Mouse (Mus musculus) myocyte (in vitro differentiated cells): ENCODE data around the gene Tbx6. TPM values are rescaled to one million over a fixed set of nuclear protein-coding genes. Genes with fewer than 3 reads are reported as not detected.

Experiments
- H3K27me3 ChIP-seq: one replicate; pipeline ENCODE4 v1.6.1; 2011; ENCODE audit not compliant: control insufficient read depth, insufficient read depth, insufficient read length
- H3K36me3 ChIP-seq: one replicate; pipeline ENCODE4 v1.6.1; 2011; ENCODE audit not compliant: control insufficient read depth, insufficient read depth
- H3K4me2 ChIP-seq: one replicate; pipeline ENCODE4 v1.6.1; 2011; ENCODE audit warnings: low read depth, control low read depth
- H3K4me3 ChIP-seq: one replicate; pipeline ENCODE4 v1.5.1; 2011; ENCODE audit warnings: mild to moderate bottlenecking, control low read depth, moderate library complexity
- H3K79me2 ChIP-seq: one replicate; pipeline ENCODE4 v1.6.1; 2011; ENCODE audit not compliant: control insufficient read depth, insufficient read depth
- H3ac ChIP-seq: one replicate; pipeline ENCODE4 v1.6.1; 2011; ENCODE audit not compliant: control insufficient read depth, insufficient read length
- CEBPB ChIP-seq: IDR thresholded peaks from 2 replicates; pipeline ENCODE4 v1.6.1; 2011; ENCODE audit warnings: mild to moderate bottlenecking, moderate library complexity; ENCODE audit not compliant: poor library complexity, insufficient read depth, severe bottlenecking
- E2F4 ChIP-seq: IDR thresholded peaks from one replicate; pipeline ENCODE4 v1.6.1; 2011; ENCODE audit warnings: mild to moderate bottlenecking, control low read depth, moderate library complexity; ENCODE audit not compliant: insufficient read depth
- MAX ChIP-seq: IDR thresholded peaks from one replicate; pipeline ENCODE4 v1.6.1; 2011; ENCODE audit warnings: low read depth, mild to moderate bottlenecking, control low read depth
- MYOD1 ChIP-seq, 3 experiments: IDR thresholded peaks; one replicate each; pipeline ENCODE4 v1.6.1; 2011; ENCODE audit warnings: control low read depth in 2 of 3, low read depth in 2 of 3, mild to moderate bottlenecking in 2 of 3, moderate library complexity in 1 of 3; ENCODE audit not compliant: insufficient read length in 2 of 3, control insufficient read depth in 1 of 3
- MYOG ChIP-seq, 3 experiments: IDR thresholded peaks; one replicate each; pipeline ENCODE4 v1.6.1; 2011; ENCODE audit warnings: control low read depth in 2 of 3, low read depth in 2 of 3, mild to moderate bottlenecking in 2 of 3; ENCODE audit not compliant: insufficient read length in 2 of 3, control insufficient read depth in 1 of 3, insufficient read depth in 1 of 3
- POLR2A ChIP-seq: IDR thresholded peaks from one replicate; pipeline ENCODE4 v1.6.1; 2011; ENCODE audit warnings: low read depth, mild to moderate bottlenecking, control low read depth, moderate library complexity; ENCODE audit not compliant: insufficient read length
- POLR2AphosphoS2 ChIP-seq: IDR thresholded peaks from one replicate; pipeline ENCODE4 v1.6.1; 2011; ENCODE audit warnings: low read depth, control low read depth; ENCODE audit not compliant: insufficient read length
- REST ChIP-seq: IDR thresholded peaks from one replicate; pipeline ENCODE4 v1.6.1; 2011; ENCODE audit warnings: mild to moderate bottlenecking, control low read depth, moderate library complexity; ENCODE audit not compliant: insufficient read depth, insufficient read length
- SRF ChIP-seq: IDR thresholded peaks from one replicate; pipeline ENCODE4 v1.6.1; 2011; ENCODE audit warnings: low read depth; ENCODE audit not compliant: control insufficient read depth, insufficient read length
- TCF12 ChIP-seq: IDR thresholded peaks from one replicate; pipeline ENCODE4 v1.6.1; 2011; ENCODE audit warnings: mild to moderate bottlenecking, control low read depth; ENCODE audit not compliant: poor library complexity, insufficient read depth, severe bottlenecking
- TCF3 ChIP-seq: IDR thresholded peaks from one replicate; pipeline ENCODE4 v1.6.1; 2011; ENCODE audit warnings: low read depth, control low read depth; ENCODE audit not compliant: insufficient read length
- USF1 ChIP-seq: IDR thresholded peaks from one replicate; pipeline ENCODE4 v1.6.1; 2011; ENCODE audit warnings: low read depth, mild to moderate bottlenecking, control low read depth, moderate library complexity
- polyA plus RNA-seq: library from polyadenylated mRNA; unstranded; fragments of >200 nt; fragmentation: generic; extraction: Trizol; gene quantifications from one replicate; pipeline ENCODE4 v1.2.1, GENCODE M21; 2012; ENCODE audit warnings: missing spikeins

The Tbx6 gene
- polyA plus RNA-seq, 1 experiment = 0.23 TPM

- Histone ChIP-seq H3K4me3 (peak overlapping the region; percentile 89), H3K36me3 (peaks cover 33% of the 10 kb centered on the region), H3ac (no peak overlapping the region), H3K79me2 (peaks cover 33% of the 10 kb centered on the region), H3K4me2 (peak overlapping the region; percentile 96), H3K27me3 (no peaks in the 10 kb centered on the region)
- TF ChIP-seq MAX = no peak
- TF ChIP-seq SRF = no peak
- TF ChIP-seq TCF12 = no peak
- peak in 2 of 3 experiments; percentile 60 to 90 for TF ChIP-seq MYOD1 (IDR thresholded peaks at IDR 0.05; ENCODE audit: control insufficient read depth in 1 of 3, insufficient read length in 2 of 3, low read depth in 2 of 3)
- TF ChIP-seq E2F4 = no peak
- TF ChIP-seq POLR2A = no peak
- TF ChIP-seq POLR2AphosphoS2 = peak; percentile 56
- TF ChIP-seq TCF3 = peak; percentile 38
- peak in 2 of 3 experiments; percentile 50 to 84 for TF ChIP-seq MYOG (IDR thresholded peaks at IDR 0.05; ENCODE audit: control insufficient read depth in 1 of 3, insufficient read depth in 1 of 3, insufficient read length in 2 of 3, low read depth in 2 of 3)
- TF ChIP-seq REST = no peak
These were observed 15.2 kb downstream of the Tbx6 start for GRCm38 (mm10) chr7:126796350-126796932.

DNA sequence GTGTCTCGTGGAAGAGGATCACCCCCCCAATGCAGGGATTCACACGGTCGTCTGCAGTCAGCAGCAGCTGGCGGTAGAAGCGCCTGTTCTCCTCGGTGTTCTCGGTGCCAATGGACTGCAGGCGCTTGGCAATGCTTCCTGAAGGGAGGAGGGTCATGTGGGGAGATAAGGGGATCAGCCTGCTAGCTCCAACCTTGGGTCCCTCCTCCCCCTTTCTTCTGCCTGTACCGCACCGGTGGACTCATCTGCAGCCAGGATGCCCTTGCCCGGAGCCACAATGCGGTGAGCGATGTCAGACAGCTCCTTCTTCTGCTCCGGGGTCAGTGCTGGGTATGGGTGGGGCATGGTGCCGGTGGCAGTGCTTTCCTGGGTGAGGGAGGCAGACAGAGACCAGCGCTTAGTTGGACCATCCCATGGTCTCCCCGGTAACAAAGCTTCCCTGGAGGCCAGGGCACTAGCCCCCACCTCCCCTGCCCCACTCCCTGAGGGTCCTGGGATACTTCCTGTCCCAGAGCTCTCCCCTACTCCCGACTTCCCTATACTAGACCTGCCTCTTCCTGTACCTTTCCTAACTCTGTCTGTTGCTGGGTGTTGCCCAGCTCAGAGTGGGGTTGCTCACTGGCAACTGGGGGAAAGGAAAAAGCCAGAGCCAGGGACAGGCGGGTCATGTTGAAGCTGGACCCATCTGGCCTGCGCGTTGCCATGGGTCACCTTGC is 16.3 kb downstream of the Tbx6 start, which contains the start of gene Fam57b:
Gene Fam57b, plus strand, starts transcription at position 258 of the 716 bp plus-strand sequence.
- peak within 1 kb of the TSS; percentile 89 for H3K4me3 ChIP-seq
- peaks cover 33% of the 10 kb centered on the region for H3K36me3 ChIP-seq
- peaks cover 28% of the 10 kb centered on the region for H3K79me2 ChIP-seq
- H3K27me3 ChIP-seq = no peaks in the 10 kb centered on the region
- peak; percentile 43 for TF ChIP-seq POLR2A
- no peak for TF ChIP-seq MYOD1 (IDR thresholded peaks at IDR 0.05; ENCODE audit: control insufficient read depth in 1 of 3, insufficient read length in 2 of 3, low read depth in 2 of 3)
- no peak for TF ChIP-seq TCF3
- peak in 1 of 3 experiments; percentile 60 for TF ChIP-seq MYOG (IDR thresholded peaks at IDR 0.05; ENCODE audit: control insufficient read depth in 1 of 3, insufficient read depth in 1 of 3, insufficient read length in 2 of 3, low read depth in 2 of 3)
- TF ChIP-seq POLR2AphosphoS2 = peak; percentile 71
- TF ChIP-seq MAX = no peak
- H3K4me2 ChIP-seq = peak within 1 kb of the TSS; percentile 96
- peak within 1 kb of the TSS; percentile 64 for H3ac ChIP-seq

GRCm38 (mm10) chr7:126798127-126799049 is 17.1 kb downstream of the Tbx6 start:
- H3K36me3 ChIP-seq = peaks cover 33% of the 10 kb centered on the region
- TF ChIP-seq SRF (no peak), TCF12 (no peak), MYOD1 (IDR thresholded peaks at IDR 0.05; ENCODE audit: control insufficient read depth in 1 of 3, insufficient read length in 2 of 3, low read depth in 2 of 3) (no peak), TCF3 (no peak), POLR2AphosphoS2 (peak; percentile 77), USF1 (no peak), POLR2A (peak; percentile 20), REST (no peak), MAX (no peak), E2F4 (no peak), MYOG (IDR thresholded peaks at IDR 0.05; ENCODE audit: control insufficient read depth in 1 of 3, insufficient read depth in 1 of 3, insufficient read length in 2 of 3, low read depth in 2 of 3) (no peak), CEBPB (no peak)
- H3K79me2 ChIP-seq = peaks cover 28% of the 10 kb centered on the region

DNA sequence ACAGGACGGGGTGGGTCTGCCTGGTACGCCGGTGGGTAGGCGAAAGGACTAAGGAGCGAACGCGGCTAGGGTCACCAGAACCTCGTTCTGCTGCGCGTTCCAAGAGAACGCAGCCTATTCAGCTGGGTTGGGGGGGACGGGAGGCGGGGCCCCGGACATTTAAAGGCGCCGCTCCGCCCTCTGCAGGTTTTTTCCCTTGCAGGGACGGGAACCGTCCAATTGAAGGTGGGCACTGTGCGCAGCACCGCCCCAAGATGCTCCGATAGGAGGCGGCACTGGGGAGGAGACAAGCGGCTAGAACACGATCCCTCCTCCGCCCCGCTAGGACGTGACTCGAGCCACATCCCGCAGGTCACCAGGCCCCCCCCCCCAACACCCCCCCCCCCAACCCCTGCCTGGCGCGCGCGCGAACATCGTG is 17.8 kb downstream of the Tbx6 start:
- H3ac ChIP-seq = peak overlapping the region; percentile 64
- peaks cover 28% of the 10 kb centered on the region for H3K79me2 ChIP-seq
- TF ChIP-seq E2F4 (peak; percentile 12), CEBPB (no peak), POLR2AphosphoS2 (peak; percentile 100), USF1 (no peak), POLR2A (peak; percentile 99), SRF (peak; percentile 73), MYOG (IDR thresholded peaks at IDR 0.05; ENCODE audit: control insufficient read depth in 1 of 3, insufficient read depth in 1 of 3, insufficient read length in 2 of 3, low read depth in 2 of 3) (peak in 1 of 3 experiments; percentile 7), REST (peak; percentile 29), MYOD1 (IDR thresholded peaks at IDR 0.05; ENCODE audit: control insufficient read depth in 1 of 3, insufficient read length in 2 of 3, low read depth in 2 of 3) (peak in 1 of 3 experiments; percentile 16)
- peak overlapping the region; percentile 89 for H3K4me3 ChIP-seq
- peak overlapping the region; percentile 96 for H3K4me2 ChIP-seq
- no peaks in the 10 kb centered on the region for H3K27me3 ChIP-seq
- H3K36me3 ChIP-seq = peaks cover 30% of the 10 kb centered on the region

More at GRCm38 (mm10) chr7:126798127-126799049, 17.1 kb downstream of the Tbx6 start:
- H3K4me3 ChIP-seq = peak overlapping the region; percentile 89
- peak overlapping the region; percentile 64 for H3ac ChIP-seq
- H3K4me2 ChIP-seq = peak overlapping the region; percentile 96
- no peaks in the 10 kb centered on the region for H3K27me3 ChIP-seq
